Mouse (Mus musculus): Measurements from ENCODE around the gene 1700007K13Rik.

1700007K13Rik gene

GRCm38 (mm10) chr2:28468486-28469225 lies 2.5 kb upstream of the 1700007K13Rik start:
- DNase-seq: no peak

GRCm38 (mm10) chr2:28467860-28468485 lies 1.8 kb upstream of the 1700007K13Rik start, which contains the start of gene Mrps2:
TSS of gene Mrps2 (plus strand) at chr2:28468066.
- DNase-seq: peak; percentile 90

- no peak for DNase-seq
These were observed 1.2 kb downstream of the 1700007K13Rik start for GRCm38 (mm10) chr2:28464919-28465318.

GRCm38 (mm10) chr2:28463919-28464318 lies 2.2 kb downstream of the 1700007K13Rik start:
- peak; percentile 67 for DNase-seq

GRCm38 (mm10) chr2:28456616-28457015 lies 9.5 kb downstream of the 1700007K13Rik start:
- no peak for DNase-seq

GRCm38 (mm10) chr2:28453539-28453938 lies 12.6 kb downstream of the 1700007K13Rik start:
- no peak for DNase-seq

- no peak for DNase-seq
These were observed 14.5 kb downstream of the 1700007K13Rik start for GRCm38 (mm10) chr2:28451663-28452062.

- no peak for DNase-seq
These were observed 18.8 kb downstream of the 1700007K13Rik start for GRCm38 (mm10) chr2:28447315-28447670.

GRCm38 (mm10) chr2:28446515-28447314 lies 19.4 kb downstream of the 1700007K13Rik start, which contains the start of gene Ppp1r26:
TSS of gene Ppp1r26 (plus strand) at chr2:28446800.
- peak; percentile 61 for DNase-seq

- DNase-seq: no peak
These were observed 20.0 kb downstream of the 1700007K13Rik start for GRCm38 (mm10) chr2:28446181-28446514.

GRCm38 (mm10) chr2:28445082-28445481 lies 21.1 kb downstream of the 1700007K13Rik start:
- DNase-seq: no peak

- DNase-seq: no peak
These were observed 25.3 kb downstream of the 1700007K13Rik start for GRCm38 (mm10) chr2:28440842-28441241.

GRCm38 (mm10) chr2:28435401-28435800 lies 30.7 kb downstream of the 1700007K13Rik start:
- no peak for DNase-seq

- no peak for DNase-seq
These were observed 32.6 kb downstream of the 1700007K13Rik start for GRCm38 (mm10) chr2:28433512-28433911.

GRCm38 (mm10) chr2:28432811-28433210 lies 33.3 kb downstream of the 1700007K13Rik start:
- no peak for DNase-seq

GRCm38 (mm10) chr2:28430846-28431245 lies 35.3 kb downstream of the 1700007K13Rik start:
- DNase-seq: no peak

- no peak for DNase-seq
These were observed 38.9 kb downstream of the 1700007K13Rik start for GRCm38 (mm10) chr2:28427226-28427625.

GRCm38 (mm10) chr2:28423167-28423566 lies 43.0 kb downstream of the 1700007K13Rik start:
- DNase-seq: no peak

GRCm38 (mm10) chr2:28419898-28420297 lies 46.2 kb downstream of the 1700007K13Rik start:
- peak; percentile 92 for DNase-seq

- peak; percentile 86 for DNase-seq
These were observed 48.1 kb downstream of the 1700007K13Rik start for GRCm38 (mm10) chr2:28418034-28418433.

- no peak for DNase-seq
These were observed 49.6 kb downstream of the 1700007K13Rik start for GRCm38 (mm10) chr2:28416511-28416910.

- DNase-seq: peak; percentile 82
These were observed 50.6 kb downstream of the 1700007K13Rik start for GRCm38 (mm10) chr2:28415387-28416024.

- DNase-seq: no peak
These were observed 51.4 kb downstream of the 1700007K13Rik start for GRCm38 (mm10) chr2:28414757-28415137.
